ENCODE assay signal across 23 mouse cellular contexts in genomic region chr7:46315692-46316091, GRCm38 (mm10).
DNase-seq lines count a peak whose midpoint lies in the region; ATAC-seq and TF ChIP-seq lines count a peak whose summit lies in the region.
"Had no signal": no experiment of that assay in that cellular context is flagged by ENCODE, and none has a peak within 500 bp of the region (broad histone marks: within the 10 kb centered on the region; RNA-seq: fewer than 3 reads in every experiment).

No protein-coding gene starts in this region.

- no peak for TF ChIP-seq EP300 in lung, postnatal 0 days (IDR thresholded peaks at IDR 0.05)

- no peaks in the 10 kb centered on the region for H3K36me3 ChIP-seq in lung, postnatal 0 days (ENCODE audit: insufficient read depth, low read length)
- H3K36me3 ChIP-seq: heart, embryonic 12.5 days; hindbrain, embryonic 15.5 days; intestine, embryonic 15.5 days; stomach, embryonic 15.5 days had no signal

- no peak overlapping the region for H3K4me3 ChIP-seq in cerebellum, adult 2 months (replicated peaks; ENCODE audit: insufficient read depth, low read depth, low read length)
- H3K4me3 ChIP-seq in lung, postnatal 0 days (ENCODE audit: low read depth, low read length): no peak overlapping the region
- H3K4me3 ChIP-seq: heart, embryonic 12.5 days; hindbrain, embryonic 15.5 days; intestine, embryonic 15.5 days; stomach, embryonic 15.5 days had no signal

- WGBS in cerebellum, adult 2 months: 14% methylated on average over 4 of the region's 4 CpGs
- WGBS in lung, postnatal 0 days: 58% methylated on average over 4 of the region's 4 CpGs

- H3K27me3 ChIP-seq in cerebellum, adult 2 months (ENCODE audit: control insufficient read depth, insufficient read depth, low read length): no peaks in the 10 kb centered on the region
- H3K27me3 ChIP-seq in lung, postnatal 0 days (replicated peaks; ENCODE audit: insufficient read depth, low read length): no peaks in the 10 kb centered on the region
- H3K27me3 ChIP-seq: hindbrain, embryonic 15.5 days; intestine, embryonic 15.5 days; Patski; stomach, embryonic 15.5 days had no signal

- TF ChIP-seq POLR2A in cerebellum, adult 2 months (IDR thresholded peaks at IDR 0.05; ENCODE audit: borderline replicate concordance, insufficient read depth, low read length): no peak

- no peaks in the 10 kb centered on the region for H3K9me3 ChIP-seq in lung, postnatal 0 days (ENCODE audit: low read length)
- H3K9me3 ChIP-seq: heart, embryonic 12.5 days; hindbrain, embryonic 15.5 days; intestine, embryonic 15.5 days; stomach, embryonic 15.5 days had no signal

- H3K9ac ChIP-seq in lung, postnatal 0 days (replicated peaks; ENCODE audit: low read depth): no peak overlapping the region
- H3K9ac ChIP-seq: heart, embryonic 12.5 days; hindbrain, embryonic 15.5 days; intestine, embryonic 15.5 days; stomach, embryonic 15.5 days had no signal

- H3K4me2 ChIP-seq in lung, postnatal 0 days (replicated peaks; ENCODE audit: low read depth, low read length): no peak overlapping the region
- H3K4me2 ChIP-seq: heart, embryonic 12.5 days; hindbrain, embryonic 15.5 days; intestine, embryonic 15.5 days; stomach, embryonic 15.5 days had no signal

- no peak overlapping the region for H3K27ac ChIP-seq in cerebellum, adult 2 months (ENCODE audit: insufficient read depth, low read length)
- no peak overlapping the region for H3K27ac ChIP-seq in lung, postnatal 0 days (ENCODE audit: low read length)
- H3K27ac ChIP-seq: hindbrain, embryonic 15.5 days; intestine, embryonic 15.5 days; stomach, embryonic 15.5 days had no signal

- no peak for TF ChIP-seq CTCF in cerebellum, adult 2 months (IDR thresholded peaks at IDR 0.05; ENCODE audit: borderline replicate concordance, insufficient read depth, low read depth, low read length)
- TF ChIP-seq CTCF in lung, postnatal 0 days (IDR thresholded peaks at IDR 0.05): no peak

- peak; percentile 15 for DNase-seq in cerebellum, adult 11 months
- DNase-seq in cerebellum, postnatal 4 days (ENCODE audit: low spot score in 2 of 2): no peak
- peak; percentile 17 to 32 for DNase-seq in cerebellum, adult 2 months
- peak; percentile 18 to 21 for DNase-seq in cerebellum, postnatal 36 days
- peak; percentile 47 for DNase-seq in gastrocnemius, postnatal 10 days
- no peak for DNase-seq in thymus, postnatal 4 days
- DNase-seq in lung, postnatal 0 days (ENCODE audit: low spot score): no peak
- no peak for DNase-seq in lung, postnatal 14 days
- DNase-seq: adrenal gland, adult 8-10 months; heart, adult 11 months; heart, postnatal 14 days; kidney, postnatal 36 days; lung, adult 18-20 months; lung, postnatal 36 days; right cerebral cortex, adult 18-20 months; thymus, adult 2 months had no signal

- ATAC-seq in lung, postnatal 0 days: no peak
- ATAC-seq: forebrain, embryonic 14.5 days; intestine, embryonic 15.5 days; midbrain, embryonic 16.5 days; Patski had no signal

- peaks cover 4% of the 10 kb centered on the region; the same call in 1 of the 2 replicates for H3K4me1 ChIP-seq in cerebellum, adult 2 months (ENCODE audit: control insufficient read depth, insufficient read depth, low read length)
- no peaks in the 10 kb centered on the region for H3K4me1 ChIP-seq in lung, postnatal 0 days (ENCODE audit: insufficient read depth, low read depth, low read length)
- H3K4me1 ChIP-seq: stomach, embryonic 15.5 days had no signal

Comparison
In these comparisons a context has a peak if more than half of its experiments do, and no peak if none do; other contexts are left out.
1. DNase-seq: peak in cerebellum, adult 11 months (single experiment), cerebellum, adult 2 months (2 of 2), cerebellum, postnatal 36 days (2 of 2) and gastrocnemius, postnatal 10 days (single experiment); none in cerebellum, postnatal 4 days (0 of 2), thymus, postnatal 4 days (single experiment), lung, postnatal 0 days (single experiment) and lung, postnatal 14 days (single experiment).